Mouse (Mus musculus) megakaryocyte, embryonic 14.5 days (primary cell): ENCODE measurements around the gene Fgf18.

Experiments
- FLI1 ChIP-seq: IDR thresholded peaks from 2 replicates; pipeline ENCODE4 v1.6.1; 2012; ENCODE audit warnings: low read length, inconsistent platforms, mixed read lengths
- GATA1 ChIP-seq: IDR thresholded peaks from 3 replicates; pipeline ENCODE4 v1.6.1; 2012; ENCODE audit warnings: mixed read lengths, low read length, inconsistent platforms, borderline replicate concordance

DNA sequence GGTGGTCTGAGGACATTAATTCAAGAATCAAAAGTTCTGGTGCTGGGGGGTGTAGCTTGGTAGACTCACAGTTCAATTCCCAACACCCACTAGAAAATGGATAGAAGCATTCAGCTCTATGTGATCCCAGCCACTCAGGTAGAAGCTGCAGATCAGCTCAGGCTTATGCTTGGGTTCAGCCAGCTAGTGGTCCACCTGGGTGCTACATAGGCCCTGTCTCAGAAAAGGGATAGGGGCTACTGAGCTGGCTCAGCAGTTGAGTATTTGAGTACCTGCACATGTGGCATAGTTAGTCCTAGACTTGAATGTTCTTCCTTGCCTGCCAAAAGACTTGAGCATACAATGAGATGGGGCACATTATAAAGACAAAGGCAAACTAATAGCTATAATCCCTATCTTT is 2.3 kb upstream of the Fgf18 start:
- TF ChIP-seq FLI1: no peak
- no peak for TF ChIP-seq GATA1
